In the genomic region with DNA sequence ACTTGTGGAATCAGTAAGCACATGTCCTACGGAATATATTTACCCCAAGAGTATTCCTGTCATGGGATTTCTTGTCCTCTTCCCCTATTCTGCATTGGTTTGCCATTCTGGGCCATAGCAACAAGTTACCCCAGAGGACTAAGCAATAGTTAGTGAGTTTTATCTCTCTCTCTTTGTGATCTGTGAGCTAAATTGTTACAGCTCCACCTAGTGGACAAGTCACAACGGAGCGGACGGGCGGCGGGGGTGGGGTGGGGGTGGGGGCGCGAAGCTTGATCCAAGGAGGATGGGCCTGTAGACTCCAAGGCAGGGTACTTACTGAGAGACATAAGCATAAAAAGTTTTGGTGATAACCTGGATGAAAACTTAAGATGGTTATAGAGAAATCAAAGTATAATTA, we compare ENCODE assay signal across 9 mouse cellular contexts.
A peak's percentile ranks its signal among the peaks of the same experiment; 100 is the strongest.
DNase-seq lines count a peak whose midpoint lies in the region; ATAC-seq and TF ChIP-seq lines count a peak whose summit lies in the region.
"Had no signal": no experiment of that assay in that cellular context is flagged by ENCODE, and none has a peak within 500 bp of the region (broad histone marks: within the 10 kb centered on the region; RNA-seq: fewer than 3 reads in every experiment).

No protein-coding gene starts in this region.

- peak; percentile 30 for DNase-seq in hindbrain, embryonic 10.5 days (ENCODE audit: low spot score)
- peak; percentile 16 for DNase-seq in 3T3-L1 (ENCODE audit: low read depth, low spot score)
- DNase-seq in testis, postnatal 10 days (ENCODE audit: low spot score) = no peak
- no peak for DNase-seq in cerebellum, adult 9-11 months
- DNase-seq in urinary bladder, postnatal 25 days (ENCODE audit: low spot score) = no peak

- H3K9ac ChIP-seq in hindbrain, embryonic 12.5 days = no peak overlapping the region
- no peak overlapping the region for H3K9ac ChIP-seq in intestine, postnatal 0 days (ENCODE audit: low read depth, low read length)
- H3K9ac ChIP-seq: hindbrain, embryonic 15.5 days had no signal

- no peaks in the 10 kb centered on the region for H3K9me3 ChIP-seq in hindbrain, embryonic 10.5 days
- H3K9me3 ChIP-seq in hindbrain, embryonic 12.5 days (replicated peaks) = no peaks in the 10 kb centered on the region
- H3K9me3 ChIP-seq in intestine, postnatal 0 days (ENCODE audit: control insufficient read depth) = no peaks in the 10 kb centered on the region
- H3K9me3 ChIP-seq: hindbrain, embryonic 15.5 days had no signal

- no peak overlapping the region for H3K27ac ChIP-seq in hindbrain, embryonic 10.5 days
- H3K27ac ChIP-seq in hindbrain, embryonic 12.5 days = no peak overlapping the region
- H3K27ac ChIP-seq in bone marrow macrophage, adult 2 months (ENCODE audit: insufficient read depth, low read depth, low read length) = no peak overlapping the region
- H3K27ac ChIP-seq in intestine, postnatal 0 days (ENCODE audit: low read depth, low read length) = no peak overlapping the region
- H3K27ac ChIP-seq: hindbrain, embryonic 15.5 days had no signal

- 11% methylated on average over 8 of the region's 8 CpGs for WGBS in hindbrain, embryonic 10.5 days
- WGBS in hindbrain, embryonic 12.5 days = 8% methylated on average over 8 of the region's 8 CpGs
- 7% methylated on average over 8 of the region's 8 CpGs for WGBS in intestine, postnatal 0 days

- no peaks in the 10 kb centered on the region for H3K27me3 ChIP-seq in hindbrain, embryonic 10.5 days (ENCODE audit: insufficient read depth, poor library complexity, severe bottlenecking)
- H3K27me3 ChIP-seq in hindbrain, embryonic 12.5 days = no peaks in the 10 kb centered on the region
- no peaks in the 10 kb centered on the region for H3K27me3 ChIP-seq in intestine, postnatal 0 days (replicated peaks; ENCODE audit: control insufficient read depth, insufficient read depth, low read length)
- H3K27me3 ChIP-seq: hindbrain, embryonic 15.5 days had no signal

- H3K4me1 ChIP-seq in hindbrain, embryonic 10.5 days (replicated peaks) = no peaks in the 10 kb centered on the region
- H3K4me1 ChIP-seq in hindbrain, embryonic 12.5 days = peaks cover 4% of the 10 kb centered on the region; the same call in 1 of the 2 replicates
- H3K4me1 ChIP-seq in bone marrow macrophage, adult 2 months (ENCODE audit: control insufficient read depth, insufficient read depth, low read length) = no peaks in the 10 kb centered on the region
- no peaks in the 10 kb centered on the region for H3K4me1 ChIP-seq in intestine, postnatal 0 days (replicated peaks; ENCODE audit: control insufficient read depth, insufficient read depth, low read length)
- H3K4me1 ChIP-seq: hindbrain, embryonic 15.5 days had no signal

- no peak for ATAC-seq in hindbrain, embryonic 12.5 days (ENCODE audit: low FRiP score)
- no peak for ATAC-seq in intestine, postnatal 0 days

- TF ChIP-seq CTCF in bone marrow macrophage, adult 2 months (IDR thresholded peaks at IDR 0.05; ENCODE audit: low read depth, low read length) = peak; percentile 27; the same call in 1 of the 2 replicates
- peak; percentile 49 for TF ChIP-seq CTCF in intestine, postnatal 0 days (IDR thresholded peaks at IDR 0.05; ENCODE audit: low read depth)

- no peaks in the 10 kb centered on the region for H3K36me3 ChIP-seq in hindbrain, embryonic 10.5 days
- no peaks in the 10 kb centered on the region for H3K36me3 ChIP-seq in hindbrain, embryonic 12.5 days
- H3K36me3 ChIP-seq in intestine, postnatal 0 days (ENCODE audit: control insufficient read depth, insufficient read depth) = no peaks in the 10 kb centered on the region
- H3K36me3 ChIP-seq: hindbrain, embryonic 15.5 days had no signal

- H3K4me2 ChIP-seq in hindbrain, embryonic 12.5 days (replicated peaks) = no peak overlapping the region
- no peak overlapping the region for H3K4me2 ChIP-seq in intestine, postnatal 0 days (replicated peaks; ENCODE audit: low read depth)
- H3K4me2 ChIP-seq: hindbrain, embryonic 15.5 days had no signal

- TF ChIP-seq POLR2A in bone marrow macrophage, adult 2 months (IDR thresholded peaks at IDR 0.05; ENCODE audit: borderline replicate concordance, low read depth, low read length) = no peak

- H3K4me3 ChIP-seq in hindbrain, embryonic 10.5 days = no peak overlapping the region
- no peak overlapping the region for H3K4me3 ChIP-seq in hindbrain, embryonic 12.5 days
- H3K4me3 ChIP-seq in bone marrow macrophage, adult 2 months (ENCODE audit: insufficient read depth, low read length) = no peak overlapping the region
- no peak overlapping the region for H3K4me3 ChIP-seq in intestine, postnatal 0 days (ENCODE audit: low read depth, low read length)
- H3K4me3 ChIP-seq: hindbrain, embryonic 15.5 days had no signal

Comparison
In these comparisons a context has a peak if more than half of its experiments do, and no peak if none do; other contexts are left out.
1. DNase-seq: peak in hindbrain, embryonic 10.5 days (single experiment) and 3T3-L1 (single experiment); none in testis, postnatal 10 days (single experiment), cerebellum, adult 9-11 months (single experiment) and urinary bladder, postnatal 25 days (single experiment).